Mouse (Mus musculus) liver, postnatal 0 days (tissue): ENCODE results near the gene Uox.

ENCODE experiments used
- CTCF ChIP-seq: sonication (generic); IDR thresholded peaks from 2 replicates; pipeline ENCODE4 v1.5.1; 2016; ENCODE audit warnings: antibody characterized with exemption, low read depth
- EP300 ChIP-seq: IDR thresholded peaks from 2 replicates; pipeline ENCODE4 v1.6.1; 2016; ENCODE audit warnings: antibody characterized with exemption, low read depth, mild to moderate bottlenecking

DNA sequence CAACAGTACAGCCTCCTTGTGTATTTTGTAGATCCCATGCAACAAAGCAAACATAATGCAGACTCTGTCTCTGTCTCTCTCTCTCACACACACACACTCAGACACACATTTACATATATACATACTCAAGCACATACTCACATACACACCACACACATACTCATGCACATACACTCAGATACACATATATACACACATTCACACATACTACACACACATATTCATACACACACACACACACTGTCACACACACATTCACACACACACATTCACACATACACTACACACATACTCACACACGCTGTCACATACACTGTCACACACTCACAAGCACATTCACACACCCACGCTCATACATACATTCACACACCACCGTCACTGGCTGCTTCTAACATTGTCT lies 32.3 kb downstream of the Uox start:
- TF ChIP-seq CTCF (no peak), EP300 (no peak)
